Mouse (Mus musculus): ENCODE data around the gene Polr2e.

DNA sequence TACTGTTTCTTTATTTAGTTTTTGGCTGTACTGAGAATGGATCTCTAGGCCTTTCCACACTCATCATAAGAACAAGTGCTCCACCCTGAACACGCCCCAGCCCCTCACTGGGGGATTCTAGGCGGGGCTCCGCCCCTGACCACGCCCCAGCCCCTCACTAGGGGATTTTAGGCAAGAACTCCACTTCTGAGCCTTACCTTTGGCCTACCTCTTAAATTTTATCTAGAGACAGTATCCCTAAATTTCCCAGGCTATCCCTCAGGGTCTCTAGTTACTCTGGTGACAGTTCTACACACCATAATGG is 14.6 kb downstream of the Polr2e start:
- TF ChIP-seq CTCF (IDR thresholded peaks at IDR 0.05; ENCODE audit: low read depth) (no peak), EP300 (IDR thresholded peaks at IDR 0.05; ENCODE audit: low read depth) (no peak)

Measured in heart, postnatal 0 days (tissue).